Mouse (Mus musculus) kidney, postnatal 10 days (tissue): ENCODE measurements around the gene Tjap1.
A peak's percentile ranks its signal among the peaks of the same experiment; 100 is the strongest.

Experiments used
- DNase-seq: peaks from one replicate; pipeline ENCODE4 v3.0.0; 2021; ENCODE audit warnings: mixed read lengths

Tjap1 gene

DNA sequence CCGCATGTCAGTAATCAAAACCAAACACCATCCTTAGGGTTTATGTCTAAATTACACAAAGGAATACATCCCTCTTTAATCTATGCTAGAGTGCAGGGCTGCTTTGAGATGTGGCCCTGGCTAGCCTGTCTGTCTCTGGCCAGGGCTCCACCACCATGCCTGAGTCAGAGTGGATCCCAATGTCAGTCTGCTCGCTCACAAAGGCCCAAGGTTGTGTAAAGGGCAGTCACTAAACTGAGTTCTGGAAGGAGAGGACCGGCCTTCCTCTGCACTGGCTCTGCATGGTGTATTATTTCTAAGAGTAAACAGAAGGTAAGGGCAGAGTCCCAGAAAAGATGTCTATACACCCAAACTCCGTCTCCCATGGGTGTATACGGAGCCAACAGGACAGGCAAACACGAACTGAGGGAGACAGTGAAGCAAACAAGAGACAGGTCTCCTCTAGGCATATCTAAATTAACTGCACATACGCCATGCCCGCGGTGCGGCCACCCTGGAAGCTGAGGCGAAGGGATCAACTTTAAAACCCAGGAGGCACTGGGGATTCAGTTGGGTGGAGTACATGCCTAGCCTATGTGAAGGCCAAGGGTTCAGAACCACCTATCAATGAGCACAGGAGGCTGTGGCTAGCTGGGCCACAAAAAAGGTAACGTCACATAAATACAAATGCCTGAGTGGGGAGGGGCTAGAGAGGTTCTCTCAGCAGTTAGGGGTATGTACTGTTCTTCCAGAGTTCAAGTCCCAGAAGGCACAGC lies 4.6 kb downstream of the Tjap1 start:
- no peak for DNase-seq

- no peak for DNase-seq
Measured at GRCm38 (mm10) chr17:46277586-46277985, 5.2 kb downstream of the Tjap1 start.

- no peak for DNase-seq
Measured at GRCm38 (mm10) chr17:46275506-46275905, 7.3 kb downstream of the Tjap1 start.

DNA sequence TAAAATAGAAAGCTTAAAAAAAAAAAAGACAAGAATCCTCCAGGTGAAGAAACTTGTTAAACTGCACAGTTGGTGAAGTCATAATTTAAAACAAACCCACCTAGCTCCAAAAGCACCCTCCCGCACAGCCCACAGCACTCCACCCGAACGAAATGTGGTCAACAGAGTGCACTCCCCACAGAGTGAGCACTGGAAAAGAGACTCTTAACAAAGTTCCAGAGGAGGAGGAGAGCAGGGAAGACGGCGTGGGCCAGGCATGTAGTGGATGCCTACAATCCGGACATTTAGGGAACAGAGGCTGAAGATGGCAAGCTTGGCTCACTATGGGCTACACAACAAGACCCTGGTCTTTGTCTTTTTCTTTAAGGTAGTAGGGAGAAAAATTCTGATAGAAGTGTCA lies 7.8 kb downstream of the Tjap1 start:
- DNase-seq, result no peak

DNA sequence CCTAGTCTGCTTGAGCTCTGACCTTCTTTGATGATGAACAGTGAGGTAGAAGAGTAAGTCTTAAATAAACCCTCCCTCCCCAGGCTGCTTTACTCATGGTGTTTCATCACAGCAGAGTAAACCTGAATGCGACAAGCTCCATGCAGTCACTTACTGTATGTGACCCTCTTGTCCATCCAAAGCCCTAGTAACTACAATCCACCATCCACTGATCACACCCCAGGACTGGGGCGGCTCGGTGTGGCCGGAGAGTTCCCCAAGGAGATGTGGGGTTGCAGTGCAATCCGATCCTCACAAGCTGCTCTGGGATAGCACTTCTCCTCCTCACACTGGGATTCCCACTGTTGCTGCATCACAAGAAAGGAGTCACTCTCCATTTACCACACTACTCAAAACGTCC lies 8.4 kb downstream of the Tjap1 start:
- DNase-seq, result no peak

DNA sequence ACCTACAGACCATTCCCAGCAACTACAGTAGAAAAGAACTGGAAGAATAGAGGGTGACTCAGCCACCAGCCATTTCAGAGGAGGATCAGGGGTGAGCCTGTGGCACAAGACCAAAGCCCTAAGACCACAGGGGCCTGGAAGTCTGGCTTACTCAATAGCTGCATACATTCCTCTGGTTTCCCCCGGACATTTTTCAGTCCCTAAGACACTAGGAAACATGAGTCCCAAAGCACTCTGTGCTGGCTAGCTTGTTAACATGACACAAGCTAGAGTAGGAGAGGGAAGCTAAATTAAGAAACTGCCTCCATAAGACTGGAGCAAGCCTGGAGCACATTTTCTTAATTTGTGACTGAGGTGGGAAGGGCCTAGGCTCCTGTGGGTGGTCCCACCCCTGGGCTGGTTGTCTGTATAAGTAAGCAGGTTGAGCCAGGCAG lies 9.0 kb downstream of the Tjap1 start:
- DNase-seq, result no peak

DNA sequence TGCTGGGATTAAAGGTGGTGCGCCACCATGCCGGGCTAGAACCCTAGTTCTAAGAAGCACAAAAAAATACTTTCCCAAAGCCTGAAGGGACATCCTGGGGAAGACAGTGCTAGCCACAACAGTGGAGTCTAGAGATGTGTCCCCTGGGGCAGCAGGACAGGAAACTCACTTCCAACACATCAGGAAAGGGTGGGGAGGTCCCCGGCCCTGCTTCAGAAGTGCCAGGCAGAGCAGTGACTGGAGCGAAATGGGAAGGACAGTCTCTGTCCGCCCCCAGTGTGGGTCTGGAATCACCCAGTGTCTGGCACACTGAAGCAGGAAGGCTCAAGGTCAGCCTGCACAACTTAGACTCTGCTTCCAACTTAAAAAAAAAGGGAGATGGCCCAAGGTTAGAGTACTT lies 10.2 kb downstream of the Tjap1 start:
- DNase-seq, result peak; percentile 60

GRCm38 (mm10) chr17:46272058-46272457 lies 10.8 kb downstream of the Tjap1 start:
- no peak for DNase-seq

GRCm38 (mm10) chr17:46269771-46270534 lies 12.9 kb downstream of the Tjap1 start:
- DNase-seq, result peak; percentile 58

- DNase-seq, result no peak
Measured at GRCm38 (mm10) chr17:46268026-46268720, 14.7 kb downstream of the Tjap1 start.

DNA sequence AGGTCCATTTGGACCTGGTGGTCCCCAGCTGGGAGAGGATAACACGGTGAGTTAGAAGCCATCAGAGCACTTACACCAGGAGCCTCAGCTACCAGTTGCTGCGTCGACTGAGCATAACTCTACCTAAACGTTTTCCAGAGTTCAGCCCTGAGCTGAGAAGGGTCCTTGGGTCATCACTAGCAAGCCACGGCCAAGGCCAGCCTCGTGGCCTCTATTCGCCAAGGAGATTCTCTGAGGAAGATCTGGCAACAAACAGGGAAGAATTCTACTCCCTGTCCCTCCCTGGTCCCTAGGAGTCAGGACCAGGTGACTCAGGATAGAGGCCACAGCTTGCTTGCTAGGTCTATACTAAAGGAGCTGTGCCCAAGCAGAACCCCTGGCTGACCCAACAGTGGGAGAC lies 15.3 kb downstream of the Tjap1 start:
- no peak for DNase-seq

DNA sequence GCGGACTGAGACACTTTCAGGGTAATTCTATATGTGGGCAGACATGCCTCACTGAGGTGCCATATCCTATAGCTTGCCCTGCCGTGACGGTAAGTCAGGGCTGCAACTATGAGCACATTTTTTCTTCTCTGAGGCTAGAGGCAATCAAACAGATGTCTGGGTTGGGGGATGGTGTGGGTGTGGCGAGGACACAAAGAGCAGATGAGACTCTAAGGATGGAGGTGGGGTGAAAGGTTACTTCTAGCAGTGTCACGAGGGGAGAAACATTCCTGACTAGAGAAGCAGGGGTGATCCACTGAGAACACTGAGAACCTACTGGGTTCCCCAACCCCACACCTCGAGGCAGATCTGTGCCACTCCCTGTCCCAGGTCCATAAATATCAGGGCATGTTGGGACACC lies 15.8 kb downstream of the Tjap1 start:
- no peak for DNase-seq

DNA sequence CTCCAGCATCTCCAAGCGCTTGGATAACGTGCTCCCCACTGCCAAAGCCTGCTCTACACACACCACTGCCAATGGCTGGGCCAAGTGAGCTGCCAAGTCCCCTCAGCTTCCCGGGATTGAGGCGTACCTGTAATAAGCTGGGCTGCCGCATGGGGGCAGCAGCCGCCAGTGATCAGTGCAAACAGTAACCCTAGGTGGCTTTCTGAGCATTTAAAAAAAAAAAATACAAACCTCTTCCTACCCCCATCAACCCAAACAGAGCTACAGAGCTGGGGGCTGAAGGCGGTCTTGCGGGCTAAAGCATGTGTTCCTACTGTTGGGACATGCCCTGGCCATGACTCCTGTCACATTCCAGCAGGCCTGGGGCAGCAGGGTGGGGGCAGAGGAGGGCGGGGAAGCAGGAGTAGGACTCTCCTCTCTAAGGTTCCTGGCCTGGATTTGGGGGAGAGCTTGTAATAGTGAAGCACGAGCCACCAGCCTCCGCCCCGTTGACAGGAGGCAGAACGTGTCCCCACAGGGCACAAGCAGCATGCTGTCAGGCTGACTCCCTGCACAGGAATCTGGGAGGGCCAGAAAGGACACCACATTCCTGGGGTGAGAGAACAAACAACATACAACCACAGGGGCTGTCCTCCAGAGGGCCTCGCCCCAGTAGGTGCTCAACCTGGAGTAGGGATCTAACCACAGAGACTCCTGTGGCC lies 16.8 kb downstream of the Tjap1 start:
- DNase-seq, result peak; percentile 89

GRCm38 (mm10) chr17:46265502-46265901 lies 17.3 kb downstream of the Tjap1 start:
- DNase-seq, result no peak

- DNase-seq, result no peak
Measured at GRCm38 (mm10) chr17:46262201-46262694, 20.6 kb downstream of the Tjap1 start.

GRCm38 (mm10) chr17:46259675-46260074 lies 23.2 kb downstream of the Tjap1 start:
- DNase-seq, result no peak

GRCm38 (mm10) chr17:46258279-46259053 lies 24.4 kb downstream of the Tjap1 start:
- no peak for DNase-seq

DNA sequence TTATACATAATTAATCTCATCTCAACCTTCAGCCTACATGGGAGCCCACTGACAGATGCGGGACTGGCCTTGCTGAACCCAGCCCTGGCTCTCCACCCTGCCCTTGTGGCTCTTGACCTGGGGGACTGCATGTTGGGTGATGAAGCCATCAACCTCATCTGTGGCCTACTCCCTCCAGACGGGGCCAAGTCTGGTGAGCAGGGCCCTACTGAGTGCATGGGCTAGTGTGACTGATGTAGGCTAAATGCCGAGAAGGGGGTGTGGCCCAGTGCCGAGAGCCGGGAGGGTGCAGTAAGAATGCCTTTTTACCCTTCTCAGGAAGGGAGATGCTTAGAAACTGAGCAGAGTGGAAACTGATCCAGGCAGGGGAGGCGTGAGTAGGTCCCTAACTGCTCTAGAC lies 27.7 kb downstream of the Tjap1 start:
- no peak for DNase-seq

DNA sequence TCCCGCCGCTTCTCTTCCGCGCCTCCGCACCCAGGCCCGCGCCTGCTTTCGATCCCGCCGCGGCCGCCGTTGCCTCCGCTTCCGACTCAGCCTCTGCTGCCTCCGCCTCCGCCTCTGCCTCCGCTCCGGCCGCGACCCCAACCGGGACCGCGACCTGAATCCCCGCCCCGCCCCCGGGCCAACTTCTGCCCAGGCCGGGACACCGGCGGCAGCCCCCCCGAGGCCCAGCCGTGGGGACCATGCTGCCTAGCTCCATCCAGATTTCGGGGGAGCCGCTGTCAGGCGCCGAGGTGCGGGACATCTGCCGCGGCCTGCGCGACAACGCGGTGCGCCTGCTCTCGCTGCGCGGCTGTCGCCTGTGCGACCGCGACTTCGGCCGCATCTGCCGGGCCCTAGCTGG lies 28.7 kb downstream of the Tjap1 start:
- DNase-seq, result peak; percentile 62

GRCm38 (mm10) chr17:46253452-46254084 lies 29.3 kb downstream of the Tjap1 start, which contains the start of gene Lrrc73:
TSS of gene Lrrc73 (plus strand) at chr17:46253531.
- DNase-seq, result peak; percentile 98
